Mouse (Mus musculus): ENCODE data around the gene Camta1. TPM values are rescaled to one million over a fixed set of nuclear protein-coding genes. Genes with fewer than 3 reads are reported as not detected.

Camta1 gene
- polyA plus RNA-seq, 1 experiment from 2014 or later, result 78.7 TPM

- no peaks in the 10 kb centered on the region for H3K9me3 ChIP-seq
- no peak overlapping the region for H3K4me3 ChIP-seq
- ATAC-seq (ENCODE audit: borderline replicate concordance, extremely low read depth, low FRiP score, low TSS enrichment), result no peak
- H3K4me2 ChIP-seq, result no peak overlapping the region
- 53% methylated on average over 13 of the region's 13 CpGs for WGBS
- 0 out of 2 replicates have a peak, but pooled peaks cover 4% of the 10 kb centered on the region for H3K27me3 ChIP-seq
- H3K4me1 ChIP-seq, result 0 out of 2 replicates have a peak, but pooled peaks cover under 1% of the 10 kb centered on the region
- H3K27ac ChIP-seq, result no peak overlapping the region
- H3K36me3 ChIP-seq, result no peaks in the 10 kb centered on the region
- H3K9ac ChIP-seq, result no peak overlapping the region
Observed at GRCm38 (mm10) chr4:151295515-151296203, 566.0 kb downstream of the Camta1 start.

- H3K36me3 ChIP-seq, result no peaks in the 10 kb centered on the region
- H3K27ac ChIP-seq, result no peak overlapping the region
- H3K4me3 ChIP-seq, result no peak overlapping the region
- H3K4me1 ChIP-seq, result no peaks in the 10 kb centered on the region
- no peak overlapping the region for H3K4me2 ChIP-seq
- H3K9me3 ChIP-seq, result no peaks in the 10 kb centered on the region
- 46% methylated on average over 6 of the region's 6 CpGs for WGBS
- no peak overlapping the region for H3K9ac ChIP-seq
- no peaks in the 10 kb centered on the region for H3K27me3 ChIP-seq
- no peak for ATAC-seq (ENCODE audit: borderline replicate concordance, extremely low read depth, low FRiP score, low TSS enrichment)
Observed at GRCm38 (mm10) chr4:151288893-151289585, 572.6 kb downstream of the Camta1 start.

GRCm38 (mm10) chr4:151285905-151286445, 575.7 kb downstream of the Camta1 start:
- WGBS, result 64% methylated on average over 12 of the region's 12 CpGs
- Histone ChIP-seq H3K9ac (no peak overlapping the region), H3K27me3 (no peaks in the 10 kb centered on the region; the same call in 1 of the 2 replicates), H3K36me3 (no peaks in the 10 kb centered on the region), H3K9me3 (no peaks in the 10 kb centered on the region), H3K4me3 (no peak overlapping the region), H3K4me1 (no peaks in the 10 kb centered on the region), H3K4me2 (no peak overlapping the region), H3K27ac (no peak overlapping the region)
- no peak for ATAC-seq (ENCODE audit: borderline replicate concordance, extremely low read depth, low FRiP score, low TSS enrichment)

- ATAC-seq (ENCODE audit: borderline replicate concordance, extremely low read depth, low FRiP score, low TSS enrichment), result no peak
- H3K4me2 ChIP-seq, result no peak overlapping the region
- no peaks in the 10 kb centered on the region for H3K4me1 ChIP-seq
- H3K27ac ChIP-seq, result no peak overlapping the region
- WGBS, result 72% methylated on average over 3 of the region's 3 CpGs
- no peaks in the 10 kb centered on the region for H3K9me3 ChIP-seq
- no peak overlapping the region for H3K9ac ChIP-seq
- no peaks in the 10 kb centered on the region; the same call in 1 of the 2 replicates for H3K27me3 ChIP-seq
- H3K36me3 ChIP-seq, result no peaks in the 10 kb centered on the region
- H3K4me3 ChIP-seq, result no peak overlapping the region
Observed at GRCm38 (mm10) chr4:151285432-151285831, 576.2 kb downstream of the Camta1 start.

- no peak for ATAC-seq (ENCODE audit: borderline replicate concordance, extremely low read depth, low FRiP score, low TSS enrichment)
- H3K36me3 ChIP-seq, result no peaks in the 10 kb centered on the region
- no peak overlapping the region for H3K27ac ChIP-seq
- H3K4me3 ChIP-seq, result no peak overlapping the region
- no peak overlapping the region for H3K4me2 ChIP-seq
- no peaks in the 10 kb centered on the region for H3K9me3 ChIP-seq
- H3K4me1 ChIP-seq, result no peaks in the 10 kb centered on the region
- 32% methylated on average over 16 of the region's 16 CpGs for WGBS
- H3K27me3 ChIP-seq, result no peaks in the 10 kb centered on the region; the same call in 1 of the 2 replicates
- H3K9ac ChIP-seq, result no peak overlapping the region
Observed at GRCm38 (mm10) chr4:151283092-151283741, 578.5 kb downstream of the Camta1 start.

- no peaks in the 10 kb centered on the region for H3K36me3 ChIP-seq
- H3K4me1 ChIP-seq, result no peaks in the 10 kb centered on the region
- no peaks in the 10 kb centered on the region; the same call in 1 of the 2 replicates for H3K27me3 ChIP-seq
- no peak for ATAC-seq (ENCODE audit: borderline replicate concordance, extremely low read depth, low FRiP score, low TSS enrichment)
- WGBS, result 61% methylated on average over 14 of the region's 14 CpGs
- no peak overlapping the region for H3K4me2 ChIP-seq
- H3K9me3 ChIP-seq, result no peaks in the 10 kb centered on the region
- no peak overlapping the region for H3K9ac ChIP-seq
- H3K27ac ChIP-seq, result no peak overlapping the region
- no peak overlapping the region for H3K4me3 ChIP-seq
Observed at GRCm38 (mm10) chr4:151282103-151282502, 579.6 kb downstream of the Camta1 start.

- Histone ChIP-seq H3K4me1 (no peaks in the 10 kb centered on the region), H3K9ac (no peak overlapping the region), H3K36me3 (no peaks in the 10 kb centered on the region), H3K9me3 (no peaks in the 10 kb centered on the region), H3K27ac (no peak overlapping the region), H3K27me3 (no peaks in the 10 kb centered on the region), H3K4me3 (no peak overlapping the region), H3K4me2 (no peak overlapping the region)
- WGBS, result 41% methylated on average over 13 of the region's 13 CpGs
- ATAC-seq (ENCODE audit: borderline replicate concordance, extremely low read depth, low FRiP score, low TSS enrichment), result no peak
Observed at GRCm38 (mm10) chr4:151275292-151275691, 586.4 kb downstream of the Camta1 start.

GRCm38 (mm10) chr4:151263786-151264414, 597.8 kb downstream of the Camta1 start:
- 46% methylated on average over 14 of the region's 14 CpGs for WGBS
- H3K4me3 ChIP-seq, result no peak overlapping the region
- no peak for ATAC-seq (ENCODE audit: borderline replicate concordance, extremely low read depth, low FRiP score, low TSS enrichment)
- no peak overlapping the region for H3K9ac ChIP-seq
- no peak overlapping the region for H3K27ac ChIP-seq
- no peaks in the 10 kb centered on the region for H3K36me3 ChIP-seq
- H3K9me3 ChIP-seq, result no peaks in the 10 kb centered on the region
- H3K27me3 ChIP-seq, result no peaks in the 10 kb centered on the region
- no peaks in the 10 kb centered on the region for H3K4me1 ChIP-seq
- H3K4me2 ChIP-seq, result no peak overlapping the region

GRCm38 (mm10) chr4:151263052-151263451, 598.6 kb downstream of the Camta1 start:
- Histone ChIP-seq H3K36me3 (no peaks in the 10 kb centered on the region), H3K9ac (no peak overlapping the region), H3K9me3 (no peaks in the 10 kb centered on the region), H3K4me2 (no peak overlapping the region), H3K4me1 (no peaks in the 10 kb centered on the region), H3K4me3 (no peak overlapping the region), H3K27ac (no peak overlapping the region), H3K27me3 (no peaks in the 10 kb centered on the region)
- 68% methylated on average over 7 of the region's 7 CpGs for WGBS
- no peak for ATAC-seq (ENCODE audit: borderline replicate concordance, extremely low read depth, low FRiP score, low TSS enrichment)

GRCm38 (mm10) chr4:151256622-151257021, 605.1 kb downstream of the Camta1 start:
- Histone ChIP-seq H3K4me2 (no peak overlapping the region), H3K27me3 (no peaks in the 10 kb centered on the region), H3K4me1 (no peaks in the 10 kb centered on the region), H3K4me3 (no peak overlapping the region), H3K9ac (no peak overlapping the region), H3K36me3 (no peaks in the 10 kb centered on the region), H3K27ac (no peak overlapping the region), H3K9me3 (no peaks in the 10 kb centered on the region)
- no peak for ATAC-seq (ENCODE audit: borderline replicate concordance, extremely low read depth, low FRiP score, low TSS enrichment)
- 57% methylated on average over 4 of the region's 4 CpGs for WGBS

GRCm38 (mm10) chr4:151250824-151251223, 610.9 kb downstream of the Camta1 start:
- Histone ChIP-seq H3K9ac (no peak overlapping the region), H3K9me3 (no peaks in the 10 kb centered on the region), H3K36me3 (no peaks in the 10 kb centered on the region), H3K4me3 (no peak overlapping the region), H3K27me3 (no peaks in the 10 kb centered on the region), H3K27ac (no peak overlapping the region), H3K4me2 (no peak overlapping the region), H3K4me1 (no peaks in the 10 kb centered on the region)
- no peak for ATAC-seq (ENCODE audit: borderline replicate concordance, extremely low read depth, low FRiP score, low TSS enrichment)
- 83% methylated on average over 6 of the region's 6 CpGs for WGBS

All from lung, embryonic 15.5 days (tissue).